Mouse (Mus musculus): ENCODE data around the gene P3h2. TPM values are rescaled to one million over a fixed set of nuclear protein-coding genes. Genes with fewer than 3 reads are reported as not detected.
A peak's percentile ranks its signal among the peaks of the same experiment; 100 is the strongest.

P3h2 gene
- 3.6 TPM in 2 replicates for polyA plus RNA-seq (2015; fragmentation: Nextera tagmentation; extraction: Ambion mirVana)

GRCm38 (mm10) chr16:26105115-26105974 lies at the start of gene P3h2:
Gene P3h2, minus strand, starts transcription at chr16:26105784.
- under 1% methylated on average over 100 of the region's 101 CpGs for WGBS
- Histone ChIP-seq H3K4me2 (ENCODE audit: low read depth, low read length) (peak within 1 kb of the TSS; percentile 85), H3K27ac (ENCODE audit: low read length) (peak within 1 kb of the TSS; percentile 83), H3K9ac (ENCODE audit: low read length) (peak within 1 kb of the TSS; percentile 81), H3K27me3 (ENCODE audit: control insufficient read depth, insufficient read depth, low read length) (no peaks in the 10 kb centered on the region), H3K9me3 (replicated peaks; ENCODE audit: control insufficient read depth, low read length) (no peaks in the 10 kb centered on the region), H3K4me1 (ENCODE audit: control insufficient read depth, insufficient read depth, low read length) (peaks cover 15% of the 10 kb centered on the region), H3K4me3 (ENCODE audit: low read length) (peak within 1 kb of the TSS; percentile 73), H3K36me3 (ENCODE audit: control insufficient read depth, insufficient read depth) (no peaks in the 10 kb centered on the region)
- peak; percentile 90 for ATAC-seq (replicated peaks; ENCODE audit: extremely low read depth, insufficient read depth, low FRiP score)

GRCm38 (mm10) chr16:26152258-26152657 lies 46.7 kb upstream of the P3h2 start:
- 71% methylated on average over 2 of the region's 2 CpGs for WGBS
- H3K27ac ChIP-seq (ENCODE audit: low read length): no peak overlapping the region
- no peak for ATAC-seq (replicated peaks; ENCODE audit: extremely low read depth, insufficient read depth, low FRiP score)
- H3K4me2 ChIP-seq (ENCODE audit: low read depth, low read length): no peak overlapping the region
- H3K27me3 ChIP-seq (ENCODE audit: control insufficient read depth, insufficient read depth, low read length): no peaks in the 10 kb centered on the region
- H3K4me3 ChIP-seq (ENCODE audit: low read length): no peak overlapping the region
- H3K36me3 ChIP-seq (ENCODE audit: control insufficient read depth, insufficient read depth): no peaks in the 10 kb centered on the region
- H3K9ac ChIP-seq (ENCODE audit: low read length): no peak overlapping the region
- 0 out of 2 replicates have a peak, but pooled peaks cover 2% of the 10 kb centered on the region for H3K4me1 ChIP-seq (ENCODE audit: control insufficient read depth, insufficient read depth, low read length)
- H3K9me3 ChIP-seq (replicated peaks; ENCODE audit: control insufficient read depth, low read length): no peaks in the 10 kb centered on the region

GRCm38 (mm10) chr16:26150943-26151342 lies 45.4 kb upstream of the P3h2 start:
- H3K4me1 ChIP-seq (ENCODE audit: control insufficient read depth, insufficient read depth, low read length): 0 out of 2 replicates have a peak, but pooled peaks cover 2% of the 10 kb centered on the region
- no peak overlapping the region for H3K27ac ChIP-seq (ENCODE audit: low read length)
- H3K4me2 ChIP-seq (ENCODE audit: low read depth, low read length): no peak overlapping the region
- no peak overlapping the region for H3K9ac ChIP-seq (ENCODE audit: low read length)
- no peak for ATAC-seq (replicated peaks; ENCODE audit: extremely low read depth, insufficient read depth, low FRiP score)
- no peaks in the 10 kb centered on the region for H3K36me3 ChIP-seq (ENCODE audit: control insufficient read depth, insufficient read depth)
- no peaks in the 10 kb centered on the region for H3K9me3 ChIP-seq (replicated peaks; ENCODE audit: control insufficient read depth, low read length)
- 81% methylated on average over 1 of the region's 1 CpGs for WGBS
- no peaks in the 10 kb centered on the region for H3K27me3 ChIP-seq (ENCODE audit: control insufficient read depth, insufficient read depth, low read length)
- H3K4me3 ChIP-seq (ENCODE audit: low read length): no peak overlapping the region

- H3K27me3 ChIP-seq (ENCODE audit: control insufficient read depth, insufficient read depth, low read length): no peaks in the 10 kb centered on the region
- 87% methylated on average over 1 of the region's 1 CpGs for WGBS
- H3K9me3 ChIP-seq (replicated peaks; ENCODE audit: control insufficient read depth, low read length): no peaks in the 10 kb centered on the region
- H3K4me1 ChIP-seq (ENCODE audit: control insufficient read depth, insufficient read depth, low read length): no peaks in the 10 kb centered on the region
- H3K4me2 ChIP-seq (ENCODE audit: low read depth, low read length): no peak overlapping the region
- H3K4me3 ChIP-seq (ENCODE audit: low read length): no peak overlapping the region
- ATAC-seq (replicated peaks; ENCODE audit: extremely low read depth, insufficient read depth, low FRiP score): no peak
- H3K9ac ChIP-seq (ENCODE audit: low read length): no peak overlapping the region
- no peak overlapping the region for H3K27ac ChIP-seq (ENCODE audit: low read length)
- no peaks in the 10 kb centered on the region for H3K36me3 ChIP-seq (ENCODE audit: control insufficient read depth, insufficient read depth)
Measured at GRCm38 (mm10) chr16:26146853-26147252, 41.3 kb upstream of the P3h2 start.

GRCm38 (mm10) chr16:26131126-26131525 lies 25.5 kb upstream of the P3h2 start:
- no peak overlapping the region for H3K9ac ChIP-seq (ENCODE audit: low read length)
- H3K4me2 ChIP-seq (ENCODE audit: low read depth, low read length): no peak overlapping the region
- H3K27me3 ChIP-seq (ENCODE audit: control insufficient read depth, insufficient read depth, low read length): no peaks in the 10 kb centered on the region
- no peaks in the 10 kb centered on the region for H3K36me3 ChIP-seq (ENCODE audit: control insufficient read depth, insufficient read depth)
- H3K27ac ChIP-seq (ENCODE audit: low read length): no peak overlapping the region
- H3K4me1 ChIP-seq (ENCODE audit: control insufficient read depth, insufficient read depth, low read length): no peaks in the 10 kb centered on the region
- H3K4me3 ChIP-seq (ENCODE audit: low read length): no peak overlapping the region
- WGBS: 83% methylated on average over 1 of the region's 1 CpGs
- ATAC-seq (replicated peaks; ENCODE audit: extremely low read depth, insufficient read depth, low FRiP score): no peak
- H3K9me3 ChIP-seq (replicated peaks; ENCODE audit: control insufficient read depth, low read length): no peaks in the 10 kb centered on the region

GRCm38 (mm10) chr16:26106618-26107017 lies 1.0 kb upstream of the P3h2 start:
- ATAC-seq (replicated peaks; ENCODE audit: extremely low read depth, insufficient read depth, low FRiP score): no peak
- no peaks in the 10 kb centered on the region for H3K27me3 ChIP-seq (ENCODE audit: control insufficient read depth, insufficient read depth, low read length)
- H3K9ac ChIP-seq (ENCODE audit: low read length): no peak overlapping the region
- H3K27ac ChIP-seq (ENCODE audit: low read length): peak overlapping the region; percentile 19; the same call in 1 of the 2 replicates
- WGBS: 65% methylated on average over 5 of the region's 5 CpGs
- H3K4me2 ChIP-seq (ENCODE audit: low read depth, low read length): no peak overlapping the region
- H3K4me3 ChIP-seq (ENCODE audit: low read length): no peak overlapping the region
- no peaks in the 10 kb centered on the region for H3K36me3 ChIP-seq (ENCODE audit: control insufficient read depth, insufficient read depth)
- H3K9me3 ChIP-seq (replicated peaks; ENCODE audit: control insufficient read depth, low read length): no peaks in the 10 kb centered on the region
- H3K4me1 ChIP-seq (ENCODE audit: control insufficient read depth, insufficient read depth, low read length): peaks cover 14% of the 10 kb centered on the region

- ATAC-seq (replicated peaks; ENCODE audit: extremely low read depth, insufficient read depth, low FRiP score): peak; percentile 34
- Histone ChIP-seq H3K27me3 (ENCODE audit: control insufficient read depth, insufficient read depth, low read length) (no peaks in the 10 kb centered on the region), H3K36me3 (ENCODE audit: control insufficient read depth, insufficient read depth) (no peaks in the 10 kb centered on the region), H3K9me3 (replicated peaks; ENCODE audit: control insufficient read depth, low read length) (no peaks in the 10 kb centered on the region), H3K4me3 (ENCODE audit: low read length) (peak overlapping the region; percentile 73), H3K4me2 (ENCODE audit: low read depth, low read length) (peak overlapping the region; percentile 85), H3K27ac (ENCODE audit: low read length) (peak overlapping the region; percentile 83), H3K4me1 (ENCODE audit: control insufficient read depth, insufficient read depth, low read length) (peaks cover 14% of the 10 kb centered on the region), H3K9ac (ENCODE audit: low read length) (peak overlapping the region; percentile 81)
- WGBS: 5% methylated on average over 5 of the region's 5 CpGs
Measured at GRCm38 (mm10) chr16:26106041-26106617, 545 bp upstream of the P3h2 start.

- Histone ChIP-seq H3K27ac (ENCODE audit: low read length) (no peak overlapping the region), H3K4me1 (ENCODE audit: control insufficient read depth, insufficient read depth, low read length) (peaks cover 16% of the 10 kb centered on the region), H3K4me3 (ENCODE audit: low read length) (peak overlapping the region; percentile 73), H3K36me3 (ENCODE audit: control insufficient read depth, insufficient read depth) (no peaks in the 10 kb centered on the region), H3K9me3 (replicated peaks; ENCODE audit: control insufficient read depth, low read length) (no peaks in the 10 kb centered on the region), H3K4me2 (ENCODE audit: low read depth, low read length) (peak overlapping the region; percentile 85), H3K9ac (ENCODE audit: low read length) (peak overlapping the region; percentile 81), H3K27me3 (ENCODE audit: control insufficient read depth, insufficient read depth, low read length) (no peaks in the 10 kb centered on the region)
- 21% methylated on average over 4 of the region's 4 CpGs for WGBS
- ATAC-seq (replicated peaks; ENCODE audit: extremely low read depth, insufficient read depth, low FRiP score): no peak
Measured at GRCm38 (mm10) chr16:26104274-26104673, 1.3 kb downstream of the P3h2 start.

- ATAC-seq (replicated peaks; ENCODE audit: extremely low read depth, insufficient read depth, low FRiP score): no peak
- H3K27ac ChIP-seq (ENCODE audit: low read length): no peak overlapping the region
- no peak overlapping the region for H3K9ac ChIP-seq (ENCODE audit: low read length)
- no peak overlapping the region for H3K4me3 ChIP-seq (ENCODE audit: low read length)
- WGBS: 59% methylated on average over 2 of the region's 2 CpGs
- H3K36me3 ChIP-seq (ENCODE audit: control insufficient read depth, insufficient read depth): no peaks in the 10 kb centered on the region
- no peaks in the 10 kb centered on the region for H3K9me3 ChIP-seq (replicated peaks; ENCODE audit: control insufficient read depth, low read length)
- H3K4me2 ChIP-seq (ENCODE audit: low read depth, low read length): no peak overlapping the region
- no peaks in the 10 kb centered on the region for H3K27me3 ChIP-seq (ENCODE audit: control insufficient read depth, insufficient read depth, low read length)
- H3K4me1 ChIP-seq (ENCODE audit: control insufficient read depth, insufficient read depth, low read length): peaks cover 16% of the 10 kb centered on the region
Measured at GRCm38 (mm10) chr16:26102856-26103255, 2.7 kb downstream of the P3h2 start.
